Mouse (Mus musculus): Measurements from ENCODE around the gene Nob1. TPM values are rescaled to one million over a fixed set of nuclear protein-coding genes. Genes with fewer than 3 reads are reported as not detected.
A peak's percentile ranks its signal among the peaks of the same experiment; 100 is the strongest.

Gene Nob1
- total and polyA plus RNA-seq, 2 experiments from 2014 or later: 29.7 to 56.0 TPM

DNA sequence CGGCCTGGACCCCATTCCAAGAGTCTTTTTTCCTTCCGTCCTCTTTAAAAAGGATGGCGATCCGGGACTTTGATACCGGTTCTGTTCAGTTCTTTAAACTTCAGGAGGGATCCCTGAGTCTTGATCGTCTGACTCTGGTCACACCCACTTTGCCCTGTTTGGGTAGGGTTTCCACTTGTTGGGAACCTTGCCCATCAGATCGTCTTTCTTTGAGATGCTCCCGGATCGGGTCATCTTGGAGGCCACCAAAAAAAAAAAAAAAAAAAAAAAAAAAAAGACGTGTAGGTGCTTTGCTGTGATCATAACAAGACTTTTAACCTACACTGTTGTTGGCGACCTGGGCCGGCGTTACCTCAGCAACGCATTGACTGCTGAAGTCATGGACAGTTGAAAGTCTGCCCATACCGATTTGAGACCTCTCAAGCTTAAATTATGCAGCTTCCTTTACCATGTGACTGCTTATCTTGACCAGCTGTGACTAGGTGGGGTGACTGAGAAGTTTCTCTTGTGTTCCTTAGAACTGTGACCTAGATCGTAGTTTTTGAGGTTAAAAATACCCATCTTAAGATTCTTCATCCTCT lies 12.1 kb upstream of the Nob1 start:
- Histone ChIP-seq H3K4me1 (ENCODE audit: insufficient read depth) (peaks cover 5% of the 10 kb centered on the region; the same call in 1 of the 2 replicates), H3K27me3 (ENCODE audit: insufficient read depth, low read length) (no peaks in the 10 kb centered on the region), H3K9ac (peak overlapping the region; percentile 82), H3K27ac (ENCODE audit: low read depth, low read length) (peak overlapping the region; percentile 86), H3K4me2 (ENCODE audit: low read depth) (peak overlapping the region; percentile 75), H3K9me3 (ENCODE audit: low read length) (no peaks in the 10 kb centered on the region), H3K36me3 (ENCODE audit: insufficient read depth) (0 out of 2 replicates have a peak, but pooled peaks cover 3% of the 10 kb centered on the region), H3K4me3 (ENCODE audit: low read depth, low read length) (peak overlapping the region; percentile 90)
- ATAC-seq (0 out of 2 replicates have a peak, but pooled peaks have one; percentile 15), DNase-seq (no peak)
- 11% methylated on average over 16 of the region's 16 CpGs for WGBS
- TF ChIP-seq CTCF (IDR thresholded peaks at IDR 0.05; ENCODE audit: low read depth): no peak

DNA sequence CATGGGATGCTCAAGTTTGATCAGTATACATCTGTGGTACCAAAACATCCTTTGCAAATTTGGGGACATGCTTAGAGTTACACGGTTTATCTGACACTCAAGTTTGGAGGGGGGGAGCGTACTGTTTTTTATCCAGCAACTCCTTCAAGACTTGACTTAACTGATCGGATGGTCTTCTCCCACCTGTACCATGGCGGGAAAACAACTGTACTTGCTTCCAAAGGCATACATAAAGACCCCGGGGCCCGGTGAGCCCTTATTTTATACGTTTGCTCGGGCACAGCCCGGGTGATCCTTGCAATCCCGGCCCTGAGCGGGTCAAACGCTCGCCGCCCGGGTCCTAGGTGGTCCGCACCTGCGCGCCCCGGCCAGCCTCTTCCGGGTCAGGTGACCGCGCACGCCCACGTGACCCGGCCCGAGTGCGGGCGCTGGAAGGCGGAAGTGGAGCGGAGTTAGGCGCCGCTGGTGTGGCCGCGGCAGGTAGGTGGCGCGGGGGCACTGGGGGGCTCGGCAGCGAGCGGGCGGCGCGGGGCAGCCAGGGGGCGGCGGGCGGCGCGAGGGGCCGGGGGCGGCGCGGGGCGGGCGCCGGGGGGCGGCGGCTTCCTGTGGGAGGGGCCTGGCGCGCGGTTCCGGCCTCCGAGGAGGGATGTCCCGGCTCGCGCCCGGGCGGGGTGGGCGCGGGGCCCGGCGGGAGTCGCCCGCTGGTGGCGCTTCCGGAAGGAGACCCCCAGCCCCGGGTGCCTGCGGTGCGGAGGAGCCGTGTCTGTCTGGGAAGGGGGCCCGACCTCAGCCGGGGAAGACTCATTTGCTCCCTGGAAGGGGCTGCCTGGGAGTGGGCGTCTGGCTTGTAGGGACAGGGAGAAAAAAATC lies 11.3 kb upstream of the Nob1 start, which contains the start of gene Wwp2:
TSS of gene Wwp2 (plus strand) at position 404 of the 870 bp plus-strand sequence.
- WGBS: 2% methylated on average over 62 of the region's 81 CpGs
- DNase-seq: peak; percentile 80
- Histone ChIP-seq H3K4me3 (ENCODE audit: low read depth, low read length) (peak within 1 kb of the TSS; percentile 90), H3K4me2 (ENCODE audit: low read depth) (peak within 1 kb of the TSS; percentile 75), H3K27me3 (ENCODE audit: insufficient read depth, low read length) (no peaks in the 10 kb centered on the region), H3K27ac (ENCODE audit: low read depth, low read length) (peak within 1 kb of the TSS; percentile 86), H3K9ac (peak within 1 kb of the TSS; percentile 82), H3K4me1 (ENCODE audit: insufficient read depth) (peaks cover 5% of the 10 kb centered on the region; the same call in 1 of the 2 replicates), H3K9me3 (ENCODE audit: low read length) (no peaks in the 10 kb centered on the region), H3K36me3 (ENCODE audit: insufficient read depth) (no peaks in the 10 kb centered on the region)
- peak; percentile 91 for ATAC-seq
- no peak for TF ChIP-seq CTCF (IDR thresholded peaks at IDR 0.05; ENCODE audit: low read depth)

DNA sequence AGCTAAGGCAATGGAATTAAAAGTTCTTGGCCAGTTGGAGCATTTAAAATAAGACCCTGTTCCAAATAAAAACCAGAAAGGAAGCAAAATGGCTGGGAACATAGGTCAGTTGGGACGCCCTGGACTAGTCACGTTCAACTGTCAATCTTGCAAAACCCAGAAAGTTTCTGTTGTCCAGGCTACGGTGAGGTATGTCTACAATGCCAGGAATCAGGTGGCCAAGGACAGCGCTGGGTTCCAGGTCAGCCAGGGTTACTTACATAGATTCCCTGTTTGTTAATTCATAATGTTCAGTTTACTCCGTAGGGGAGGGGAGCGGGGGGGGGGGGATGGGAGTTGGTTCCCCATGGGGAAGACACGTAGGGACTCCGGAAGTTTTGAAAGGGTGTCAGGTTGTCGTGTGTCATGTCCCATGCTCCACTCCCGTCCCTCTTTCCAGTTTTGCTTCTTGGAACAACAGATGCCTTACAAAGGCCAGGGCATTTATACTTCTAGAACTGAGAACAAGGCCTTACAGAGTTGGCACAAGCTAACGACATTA lies 10.6 kb upstream of the Nob1 start:
- Histone ChIP-seq H3K9ac (peak overlapping the region; percentile 82), H3K36me3 (ENCODE audit: insufficient read depth) (no peaks in the 10 kb centered on the region), H3K4me1 (ENCODE audit: insufficient read depth) (peaks cover 5% of the 10 kb centered on the region; the same call in 1 of the 2 replicates), H3K4me3 (ENCODE audit: low read depth, low read length) (peak overlapping the region; percentile 90), H3K4me2 (ENCODE audit: low read depth) (peak overlapping the region; percentile 75), H3K27me3 (ENCODE audit: insufficient read depth, low read length) (no peaks in the 10 kb centered on the region), H3K9me3 (ENCODE audit: low read length) (no peaks in the 10 kb centered on the region), H3K27ac (ENCODE audit: low read depth, low read length) (no peak overlapping the region)
- ATAC-seq (no peak), DNase-seq (no peak)
- 29% methylated on average over 11 of the region's 11 CpGs for WGBS
- no peak for TF ChIP-seq CTCF (IDR thresholded peaks at IDR 0.05; ENCODE audit: low read depth)

DNA sequence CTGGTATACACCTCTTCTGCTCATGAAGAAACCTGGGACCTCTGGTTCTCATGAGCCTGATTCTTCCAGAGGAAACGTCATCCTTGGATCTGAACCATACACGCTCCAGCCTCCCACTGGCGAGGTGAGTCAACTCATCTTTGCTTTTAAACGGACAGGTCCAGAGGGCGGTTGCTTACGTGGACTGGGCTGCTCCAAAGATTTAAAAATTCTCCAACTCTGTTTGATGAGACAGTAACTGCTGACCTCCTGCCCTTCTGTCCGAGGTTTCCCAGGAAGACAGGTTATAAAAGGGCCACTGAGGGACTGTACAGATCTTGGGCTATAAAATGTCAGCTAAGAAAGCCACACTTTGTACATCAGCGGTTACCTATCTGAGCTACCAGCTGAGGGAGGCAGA lies 6.0 kb upstream of the Nob1 start:
- no peak overlapping the region for H3K9ac ChIP-seq
- no peaks in the 10 kb centered on the region for H3K4me1 ChIP-seq (ENCODE audit: insufficient read depth)
- DNase-seq (no peak), ATAC-seq (no peak)
- H3K27ac ChIP-seq (ENCODE audit: low read depth, low read length): no peak overlapping the region
- TF ChIP-seq CTCF (IDR thresholded peaks at IDR 0.05; ENCODE audit: low read depth): no peak
- 88% methylated on average over 8 of the region's 8 CpGs for WGBS
- no peak overlapping the region for H3K4me2 ChIP-seq (ENCODE audit: low read depth)
- H3K9me3 ChIP-seq (ENCODE audit: low read length): no peaks in the 10 kb centered on the region
- no peaks in the 10 kb centered on the region for H3K27me3 ChIP-seq (ENCODE audit: insufficient read depth, low read length)
- H3K4me3 ChIP-seq (ENCODE audit: low read depth, low read length): no peak overlapping the region
- H3K36me3 ChIP-seq (ENCODE audit: insufficient read depth): no peaks in the 10 kb centered on the region

DNA sequence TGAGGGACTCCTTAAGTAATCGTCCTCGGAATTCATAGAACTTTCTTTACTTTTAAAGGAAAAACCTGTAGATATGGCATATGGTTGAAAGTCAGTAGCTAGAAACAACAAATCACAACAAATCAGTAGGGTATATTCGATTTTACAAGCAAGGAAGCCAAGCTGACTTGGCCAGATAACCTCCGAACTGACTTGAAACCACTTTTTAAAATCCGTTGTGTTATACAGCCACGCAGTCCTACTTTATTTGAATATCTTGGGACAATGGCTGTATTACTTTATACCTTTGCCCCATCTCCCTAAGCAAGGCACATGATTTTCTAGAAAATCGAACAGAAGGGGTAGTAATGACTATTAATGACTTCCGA lies 363 bp upstream of the Nob1 start:
- Histone ChIP-seq H3K4me3 (ENCODE audit: low read depth, low read length) (no peak overlapping the region), H3K4me2 (ENCODE audit: low read depth) (no peak overlapping the region), H3K27me3 (ENCODE audit: insufficient read depth, low read length) (no peaks in the 10 kb centered on the region), H3K9ac (no peak overlapping the region), H3K36me3 (ENCODE audit: insufficient read depth) (peaks cover 22% of the 10 kb centered on the region), H3K4me1 (ENCODE audit: insufficient read depth) (0 out of 2 replicates have a peak, but pooled peaks cover 4% of the 10 kb centered on the region), H3K9me3 (ENCODE audit: low read length) (no peaks in the 10 kb centered on the region), H3K27ac (ENCODE audit: low read depth, low read length) (no peak overlapping the region)
- DNase-seq (no peak), ATAC-seq (no peak; the same call in 1 of the 2 replicates)
- WGBS: 47% methylated on average over 8 of the region's 8 CpGs
- no peak for TF ChIP-seq CTCF (IDR thresholded peaks at IDR 0.05; ENCODE audit: low read depth)

DNA sequence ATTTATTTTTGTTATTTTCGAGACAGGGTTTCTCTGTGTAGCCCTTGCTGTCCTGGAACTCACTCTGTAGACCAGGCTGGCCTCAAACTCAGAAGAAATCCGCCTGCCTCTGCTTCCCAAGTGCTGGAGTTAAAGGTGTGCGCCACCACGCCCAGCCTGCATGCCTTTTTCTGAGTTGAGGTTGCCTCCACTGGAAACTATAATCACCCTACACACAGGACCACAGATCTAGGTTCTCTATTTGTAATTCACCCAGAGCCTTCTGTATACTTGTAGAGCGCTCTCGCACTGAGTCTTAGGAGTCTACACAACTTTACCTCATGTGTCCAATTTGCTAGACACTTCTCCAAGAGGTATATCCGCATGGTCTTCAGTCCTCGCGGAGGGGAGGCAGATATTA lies 675 bp downstream of the Nob1 start:
- peak overlapping the region; percentile 67 for H3K4me2 ChIP-seq (ENCODE audit: low read depth)
- whole genome bisulfite sequencing: 36% methylated on average over 9 of the region's 9 CpGs

More for the DNA sequence above, 675 bp downstream of the Nob1 start:
- Histone ChIP-seq H3K4me1 (ENCODE audit: insufficient read depth) (0 out of 2 replicates have a peak, but pooled peaks cover 4% of the 10 kb centered on the region), H3K9me3 (ENCODE audit: low read length) (no peaks in the 10 kb centered on the region), H3K27me3 (ENCODE audit: insufficient read depth, low read length) (no peaks in the 10 kb centered on the region), H3K36me3 (ENCODE audit: insufficient read depth) (peaks cover 32% of the 10 kb centered on the region), H3K9ac (peak overlapping the region; percentile 72), H3K27ac (ENCODE audit: low read depth, low read length) (peak overlapping the region; percentile 77; the same call in 1 of the 2 replicates), H3K4me3 (ENCODE audit: low read depth, low read length) (peak overlapping the region; percentile 69)
- no peak for TF ChIP-seq CTCF (IDR thresholded peaks at IDR 0.05; ENCODE audit: low read depth)
- no peak for DNase-seq
- peak; percentile 2; the same call in 1 of the 2 replicates for ATAC-seq

Measured in forebrain, postnatal 0 days (tissue).